Mouse (Mus musculus) WW6 (cell line): ENCODE data around the gene Rab39.

Source experiments
- DNase-seq: peaks from one replicate; pipeline ENCODE4 v3.0.0-alpha.2; 2013; ENCODE audit warnings: low read depth, low spot score

The Rab39 gene

DNA sequence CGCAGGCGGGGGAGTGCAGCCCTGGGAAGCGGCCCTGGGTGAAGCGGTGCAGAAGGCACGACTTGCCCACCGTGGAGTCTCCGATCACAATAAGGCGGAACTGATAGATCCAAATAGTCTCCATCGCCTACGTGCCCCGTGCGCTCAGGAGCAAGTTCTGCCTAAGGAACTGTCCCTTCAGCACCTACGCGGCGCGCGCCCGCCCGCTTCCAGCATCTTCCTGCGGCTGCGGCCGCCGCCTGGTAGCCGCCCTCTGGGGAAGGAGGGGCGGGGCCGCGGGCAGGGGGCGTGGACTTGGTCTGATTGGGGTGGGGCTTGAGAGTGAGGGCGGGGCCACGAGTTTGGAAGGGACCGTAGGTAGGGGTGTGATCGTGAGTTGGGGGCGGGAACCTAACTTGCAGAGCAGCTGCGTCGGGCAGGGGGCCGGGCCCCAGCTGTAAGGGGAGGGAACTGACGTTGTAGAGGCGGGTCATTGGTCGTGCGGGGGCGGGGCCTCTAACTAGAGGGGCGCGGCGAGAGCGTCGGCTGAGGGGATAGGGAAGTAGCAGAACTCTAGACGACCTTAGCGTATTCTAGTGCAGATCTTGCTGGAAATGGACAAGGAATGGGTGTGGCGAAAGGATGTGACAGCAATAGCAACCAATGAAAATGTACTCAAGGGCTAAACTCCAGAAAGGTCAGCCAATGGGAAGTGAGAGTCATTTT lies at the start of gene Rab39:
TSS of gene Rab39 (minus strand) at position 241 of the 705 bp plus-strand sequence.
- peak; percentile 95 for DNase-seq

DNA sequence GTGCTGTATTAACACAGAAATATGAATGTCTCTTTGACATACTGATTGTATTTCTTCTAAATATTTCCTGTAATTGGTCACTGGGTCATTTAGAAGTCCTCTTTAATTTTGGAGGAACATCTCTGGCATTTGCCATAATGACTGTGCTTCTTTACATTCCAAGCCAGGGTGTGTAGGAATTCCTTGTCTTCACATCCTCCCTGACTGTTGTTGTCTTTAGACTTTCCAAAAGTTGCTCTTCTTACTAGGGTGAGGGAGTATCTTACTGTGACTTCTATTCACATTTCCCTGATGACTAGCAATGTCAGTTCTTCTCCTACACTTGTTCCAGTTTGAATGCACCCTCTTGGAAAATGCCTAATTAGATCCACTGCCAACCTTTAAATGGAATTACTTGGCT lies 48.8 kb upstream of the Rab39 start:
- no peak for DNase-seq

DNA sequence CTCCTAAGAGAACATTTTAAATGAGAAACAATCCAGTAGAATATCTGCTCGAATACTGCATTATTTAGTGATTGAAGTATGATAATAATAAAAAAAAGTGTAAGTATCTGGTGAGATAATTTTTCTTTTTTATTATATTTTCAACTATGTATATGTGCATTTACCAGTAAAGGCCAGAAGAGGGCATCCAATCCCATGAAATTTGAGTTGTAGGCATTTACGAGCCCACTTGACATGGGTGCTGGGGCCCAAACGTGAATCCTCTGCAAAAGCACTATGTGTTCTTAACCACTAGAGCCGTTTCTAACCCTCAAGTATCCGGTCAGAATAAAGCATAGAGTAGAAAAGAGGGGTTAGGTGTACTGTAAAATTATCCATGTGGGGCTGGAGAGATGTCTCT lies 44.9 kb upstream of the Rab39 start:
- no peak for DNase-seq

DNA sequence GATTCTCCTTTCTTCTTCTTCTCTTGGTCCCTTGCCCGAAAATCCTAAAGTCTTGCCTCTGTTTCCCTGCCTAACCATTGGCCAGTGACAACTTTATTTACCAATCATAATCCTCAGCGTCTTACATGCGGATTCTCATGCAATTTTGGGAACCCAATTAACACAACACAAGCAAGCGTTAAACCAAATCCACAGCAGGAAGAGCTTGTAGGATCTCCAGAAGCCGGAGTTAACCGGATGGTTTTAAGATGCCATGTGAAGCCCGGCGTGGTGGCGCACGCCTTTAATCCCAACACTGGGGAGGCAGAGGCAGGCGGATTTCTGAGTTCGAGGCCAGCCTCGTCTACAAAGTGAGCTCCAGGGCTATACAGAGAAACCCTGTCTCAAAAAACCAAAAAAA lies 44.4 kb upstream of the Rab39 start:
- no peak for DNase-seq

DNA sequence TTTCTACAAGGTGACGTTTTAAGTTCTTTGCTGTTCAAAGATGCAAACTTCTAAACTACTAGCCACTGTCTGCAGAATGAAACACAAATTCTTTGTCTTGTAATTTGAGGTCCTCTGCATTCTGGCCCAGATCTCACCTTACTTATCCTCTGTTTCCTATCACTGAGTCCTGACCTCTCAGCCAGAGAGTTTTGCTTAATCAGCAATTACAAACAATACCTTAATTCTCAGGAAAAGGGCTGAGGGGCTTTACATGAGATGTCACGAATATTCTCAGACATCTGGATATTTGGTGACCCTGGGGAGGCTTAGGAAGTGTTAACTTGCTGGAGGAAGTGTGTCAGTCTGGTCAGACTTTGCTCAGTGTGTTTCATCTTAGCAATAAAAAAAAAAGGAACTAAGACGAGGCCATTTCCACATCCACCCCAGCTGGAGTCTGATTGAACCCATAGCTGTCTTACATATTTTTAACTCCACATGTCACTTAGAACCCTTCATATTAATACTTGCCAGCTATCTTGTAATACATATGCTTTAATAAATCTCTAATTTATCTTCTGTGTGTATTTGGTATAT lies 34.9 kb upstream of the Rab39 start:
- DNase-seq = no peak

DNA sequence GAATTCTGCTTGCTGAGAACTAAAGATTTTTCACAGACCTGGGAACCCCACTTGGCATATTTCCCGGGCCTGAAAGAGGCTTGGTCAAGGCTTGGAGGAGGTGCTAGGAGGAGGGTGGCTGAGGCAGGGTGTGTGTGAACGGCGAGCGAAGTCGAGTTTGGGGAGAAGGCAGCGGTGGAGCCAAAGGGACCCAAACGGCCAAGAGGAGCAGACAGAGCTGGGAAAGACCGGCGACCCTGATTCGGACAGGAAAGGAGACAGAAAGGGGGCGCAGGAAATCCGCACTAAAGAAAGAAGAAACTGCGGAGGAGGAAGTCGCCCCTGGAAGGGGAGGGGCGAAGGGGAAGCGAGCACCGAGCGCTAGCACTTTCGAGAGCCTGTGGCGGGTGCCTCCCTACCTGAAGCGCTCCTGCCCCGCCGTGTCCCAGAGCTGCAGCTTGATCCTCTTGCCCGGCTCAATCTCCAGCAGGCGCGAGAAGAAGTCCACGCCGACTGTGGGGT lies 491 bp downstream of the Rab39 start:
- peak; percentile 70 for DNase-seq

DNA sequence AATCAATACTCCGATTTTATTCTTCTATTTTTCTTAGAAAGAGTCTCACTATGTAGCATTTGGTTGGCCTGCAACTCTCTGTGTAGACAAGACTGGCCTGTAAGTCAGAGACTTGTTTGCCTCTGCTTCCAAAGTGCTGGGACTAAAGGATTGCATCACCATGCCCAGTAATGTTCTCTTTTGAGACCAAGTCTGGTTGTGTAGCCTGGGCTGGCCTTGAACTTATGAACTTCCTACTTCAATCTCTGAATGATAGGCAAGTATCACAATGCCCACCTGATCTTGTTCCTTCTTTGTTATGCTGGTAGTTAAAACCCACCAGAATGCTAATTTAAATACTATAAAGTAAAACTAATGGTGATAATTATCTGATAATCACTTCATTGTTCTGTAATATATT lies 3.0 kb downstream of the Rab39 start:
- no peak for DNase-seq

DNA sequence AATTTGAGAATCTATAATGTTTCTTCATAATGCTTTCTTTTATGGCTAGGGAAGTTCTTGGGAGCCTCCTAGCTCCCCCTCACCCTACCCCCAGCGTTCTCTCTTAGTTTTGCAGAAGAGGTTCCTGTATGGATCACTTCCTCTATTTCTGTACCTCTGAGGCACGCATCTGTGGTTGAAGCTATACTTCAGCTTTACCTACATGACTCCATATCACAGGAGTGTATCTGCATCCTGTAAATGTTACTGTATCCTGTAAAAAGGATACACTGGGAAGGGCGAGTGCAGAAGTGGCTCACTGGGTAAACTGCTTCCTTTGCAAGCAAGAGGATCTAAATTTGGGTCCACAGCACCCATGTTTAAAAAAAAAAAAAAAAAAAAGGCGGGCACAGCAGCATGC lies 5.5 kb downstream of the Rab39 start:
- no peak for DNase-seq

DNA sequence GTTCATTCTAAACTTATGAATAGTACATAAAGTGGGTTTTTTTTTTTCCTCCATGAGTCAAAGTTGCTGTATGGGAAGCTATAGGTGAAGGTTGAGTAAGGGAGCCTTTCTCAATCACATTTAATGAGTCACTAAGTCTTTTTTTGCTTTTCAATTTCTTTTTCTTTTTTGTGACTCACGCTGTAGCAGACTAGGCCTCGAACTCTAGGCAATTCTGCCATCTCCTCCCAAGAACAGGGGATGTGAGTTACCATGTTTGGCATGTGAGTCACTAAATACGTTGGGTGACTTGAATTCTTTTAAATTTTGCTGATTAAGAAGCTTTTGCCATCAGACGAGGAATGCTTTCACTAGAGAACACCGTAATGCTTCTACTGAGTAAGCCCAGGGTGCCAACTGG lies 10.2 kb downstream of the Rab39 start:
- no peak for DNase-seq

DNA sequence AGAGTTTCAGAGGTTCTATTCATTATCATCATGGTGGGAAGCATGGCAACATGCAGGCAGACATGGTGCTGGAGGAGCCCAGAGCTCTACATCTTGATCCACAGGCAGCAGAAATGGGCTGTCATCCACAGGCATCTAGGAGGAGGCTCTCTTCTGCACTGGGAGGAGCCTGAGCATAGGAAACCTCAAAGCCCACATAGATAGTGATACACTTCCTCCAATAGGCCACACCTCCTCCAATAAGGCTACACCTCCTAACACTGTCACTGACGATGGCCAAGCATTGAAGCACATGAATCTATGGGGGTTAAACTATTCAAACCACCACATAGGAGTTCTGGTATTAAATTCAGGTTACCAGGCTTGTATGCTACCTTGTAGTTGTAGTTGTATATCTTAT lies 12.3 kb downstream of the Rab39 start:
- no peak for DNase-seq

DNA sequence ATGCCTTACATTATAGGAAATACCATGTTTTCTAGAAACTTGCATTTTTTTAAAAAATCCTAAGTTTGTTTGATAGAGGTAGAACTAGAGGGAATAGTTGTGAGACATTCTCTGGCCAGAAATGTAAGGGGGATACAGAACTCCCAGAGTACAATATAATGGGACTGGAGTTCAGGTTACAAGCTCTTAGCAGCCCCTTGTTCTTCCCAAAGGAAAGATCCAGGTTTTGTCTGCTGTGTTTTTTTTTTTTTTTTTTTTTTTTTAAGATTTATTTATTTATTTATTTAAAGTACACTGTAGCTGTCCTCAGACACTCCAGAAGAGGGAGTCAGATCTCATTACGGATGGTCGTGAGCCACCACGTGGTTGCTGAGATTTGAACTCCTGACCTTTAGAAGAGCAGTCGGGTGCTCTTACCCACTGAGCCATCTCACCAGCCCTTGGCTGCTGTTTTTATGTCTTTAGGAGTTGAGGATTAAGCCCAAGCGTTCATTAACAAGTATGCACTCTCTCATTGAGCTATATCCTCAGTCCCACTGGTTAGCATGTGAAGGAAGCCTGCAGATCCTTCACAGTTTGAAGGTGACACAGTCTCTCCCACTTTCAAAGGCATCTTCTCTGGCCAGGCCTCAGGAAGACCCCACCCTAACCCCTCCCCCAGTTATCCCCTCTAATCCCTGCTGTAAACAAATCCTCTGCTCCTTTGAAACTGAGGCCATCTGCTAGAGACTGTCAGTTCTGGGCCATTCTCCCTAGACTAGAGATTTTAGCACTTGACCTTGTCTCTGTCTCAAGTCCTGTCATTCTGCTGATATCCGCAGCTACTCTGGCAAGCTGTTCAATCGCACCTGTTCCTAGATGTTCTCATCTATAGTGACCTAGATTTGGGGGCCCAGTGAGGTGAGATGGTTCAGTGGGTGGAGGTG lies 14.0 kb downstream of the Rab39 start:
- no peak for DNase-seq

DNA sequence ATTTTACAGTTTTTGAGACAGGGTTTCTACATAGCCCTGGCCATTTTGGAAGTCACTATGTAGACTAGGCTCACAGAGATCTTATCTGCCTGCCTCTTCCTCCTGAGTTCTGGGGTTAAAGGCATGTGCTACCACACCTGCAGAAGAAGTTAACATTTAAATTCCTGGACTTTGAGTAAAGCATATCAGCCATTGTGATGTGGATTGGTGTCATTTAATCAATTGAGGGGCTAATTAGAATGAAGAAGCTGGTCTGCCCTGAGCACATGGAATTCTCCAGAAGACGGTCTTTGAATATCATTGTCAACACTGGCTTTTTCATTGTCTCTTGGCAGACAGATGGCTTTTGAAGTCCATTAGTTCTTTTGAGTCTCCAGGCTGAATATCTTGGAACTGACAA lies 25.2 kb downstream of the Rab39 start:
- peak; percentile 29 for DNase-seq

DNA sequence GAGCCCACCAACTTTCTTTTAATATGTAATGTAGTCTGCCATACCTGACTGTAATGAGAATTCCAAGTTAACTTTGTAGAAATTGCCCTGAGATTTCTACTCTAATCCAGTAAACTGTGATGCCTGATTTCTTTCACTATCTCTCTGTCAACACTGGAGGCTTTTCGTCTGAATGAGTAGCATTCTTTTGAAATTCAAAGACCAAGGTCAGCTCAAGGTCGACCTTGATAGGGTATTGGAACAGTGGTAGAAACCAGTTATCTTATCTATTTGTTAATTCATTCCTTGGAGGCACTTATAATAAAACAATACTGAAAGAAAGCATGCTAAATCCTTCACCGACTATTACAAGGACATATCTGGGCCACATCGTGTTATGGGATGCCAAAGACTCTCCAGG lies 29.1 kb downstream of the Rab39 start:
- DNase-seq = no peak

DNA sequence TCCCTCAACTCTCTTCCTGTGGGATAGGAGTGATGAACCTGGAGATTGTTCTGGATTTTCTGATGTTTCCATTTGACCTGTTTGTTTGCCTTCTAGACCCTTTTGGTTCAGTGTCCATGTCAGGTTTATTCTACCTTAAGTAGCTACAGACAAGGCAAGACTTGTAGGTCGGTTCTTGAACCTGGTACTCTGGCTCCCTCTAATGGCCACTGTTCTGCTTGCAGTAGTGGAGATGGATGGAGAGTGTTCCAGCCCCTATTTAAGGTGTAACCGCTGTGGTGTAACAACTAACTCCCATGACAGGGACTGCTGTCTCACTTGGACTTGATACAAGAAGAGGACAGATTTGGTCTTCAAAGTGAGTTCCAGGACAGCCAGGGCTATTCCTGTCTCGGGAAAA lies 32.5 kb downstream of the Rab39 start:
- peak; percentile 48 for DNase-seq

DNA sequence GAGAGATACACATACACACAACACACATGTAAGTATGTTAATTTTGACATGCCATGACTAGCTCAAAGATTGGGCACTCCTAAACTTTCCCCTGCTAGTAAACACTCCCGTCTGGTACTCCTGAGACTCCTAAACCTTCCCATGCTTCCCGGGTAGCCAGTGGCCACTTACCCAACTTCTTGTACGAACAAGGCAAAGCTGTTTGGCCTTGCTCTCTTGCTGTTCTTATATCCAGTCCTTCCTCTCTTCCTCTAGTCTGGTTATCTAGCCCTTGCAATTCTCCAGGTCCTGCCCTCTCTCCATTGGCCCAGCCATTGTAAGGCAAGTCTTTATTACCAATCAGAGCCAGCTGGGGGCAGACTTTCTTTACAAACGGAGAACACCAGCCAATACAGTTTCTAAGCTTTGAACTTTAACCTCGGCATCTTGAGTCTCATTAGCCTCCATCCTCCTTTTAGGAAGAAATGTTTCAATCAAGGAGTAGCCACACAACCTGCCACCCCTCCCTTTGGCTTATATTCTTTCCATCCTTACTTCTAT lies 36.3 kb downstream of the Rab39 start, which contains the start of gene Cul5:
TSS of gene Cul5 (minus strand) at position 335 of the 540 bp plus-strand sequence.
- DNase-seq = peak; percentile 45

DNA sequence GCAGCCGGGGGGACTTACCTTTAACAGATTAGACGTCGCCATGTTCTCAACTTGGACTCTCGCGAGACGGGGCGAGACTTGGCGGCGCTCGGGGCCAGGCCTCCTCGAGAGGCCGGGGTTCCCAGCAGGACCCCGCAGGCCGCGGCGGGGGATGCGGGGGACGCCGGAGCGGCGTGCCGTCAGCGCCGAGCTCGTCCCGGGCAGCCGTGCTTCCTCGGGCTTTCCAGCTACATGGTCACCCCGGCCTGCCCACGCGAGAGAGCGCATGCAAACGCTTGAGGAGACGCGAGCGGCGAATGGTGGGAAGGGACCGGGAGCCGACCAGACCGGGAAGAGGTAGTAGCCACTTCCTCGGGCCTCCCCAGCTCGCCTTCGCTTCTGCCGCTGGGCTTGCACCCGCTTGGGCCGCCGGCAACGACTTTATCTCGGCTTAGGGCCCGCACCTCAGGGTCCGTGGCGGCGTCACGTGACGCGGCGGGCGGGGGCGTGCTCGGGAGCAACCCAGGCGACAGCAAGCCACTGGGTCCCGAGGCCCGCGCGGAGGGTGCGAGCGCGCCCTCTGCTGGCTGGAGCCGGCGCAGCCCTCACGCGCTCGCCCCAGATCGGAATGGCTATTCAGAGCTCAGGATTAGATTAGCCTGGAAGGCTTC lies 38.9 kb downstream of the Rab39 start:
- peak; percentile 80 for DNase-seq

DNA sequence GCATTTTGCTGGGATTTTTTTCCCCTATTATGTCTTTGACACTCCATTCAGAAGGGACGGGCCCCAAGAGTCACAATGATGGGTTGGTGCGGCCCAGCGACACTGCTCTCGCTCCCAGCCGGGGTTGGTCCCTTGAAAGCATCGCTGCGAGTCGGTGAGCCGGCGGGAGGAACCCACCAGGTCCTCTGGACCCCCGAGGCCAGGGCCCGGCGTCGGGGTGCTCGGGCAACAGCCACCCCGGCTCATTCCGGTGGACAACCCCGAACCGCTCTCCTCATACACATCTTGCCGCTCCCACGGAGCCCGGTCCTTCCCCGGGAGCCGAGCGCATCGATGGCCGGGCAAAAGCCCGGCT lies 39.4 kb downstream of the Rab39 start:
- DNase-seq = no peak

DNA sequence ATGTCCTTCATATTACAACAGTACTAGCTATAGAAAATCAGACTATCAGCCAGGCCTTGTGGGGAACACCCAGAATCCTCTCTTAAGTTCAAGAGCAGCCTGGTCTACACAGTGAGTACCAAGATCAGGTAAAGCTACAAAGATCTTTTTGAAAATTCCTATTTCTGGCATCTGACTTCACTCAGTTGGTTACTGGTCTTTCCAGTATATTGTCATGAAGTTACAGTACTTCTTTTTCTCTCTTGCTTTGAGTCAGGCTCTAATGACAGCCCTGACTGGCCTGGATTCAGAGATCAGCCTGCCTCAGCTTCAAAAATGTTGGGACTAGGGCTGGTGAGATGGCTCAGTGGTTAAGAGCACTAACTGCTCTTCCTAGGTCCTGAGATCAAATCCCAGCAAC lies 40.6 kb downstream of the Rab39 start:
- DNase-seq = no peak

DNA sequence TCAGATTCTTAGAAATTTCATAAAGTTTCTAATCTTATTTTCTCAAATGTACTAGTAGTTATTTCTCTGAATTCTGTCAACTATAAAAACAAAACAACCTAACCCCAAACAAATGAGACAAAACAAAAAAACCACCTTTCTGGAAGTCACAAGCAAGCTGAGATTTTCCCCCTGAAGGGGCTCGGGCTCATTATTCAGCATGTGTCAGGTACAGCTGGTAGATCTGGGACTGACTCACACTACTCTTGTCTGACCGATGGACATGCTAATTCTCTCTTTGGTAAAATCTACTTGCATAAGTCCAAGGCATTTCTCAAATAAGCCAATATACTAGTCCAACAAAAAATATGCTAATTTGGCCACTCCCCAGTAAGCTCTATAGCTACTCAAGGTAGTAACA lies 41.2 kb downstream of the Rab39 start:
- DNase-seq = no peak

DNA sequence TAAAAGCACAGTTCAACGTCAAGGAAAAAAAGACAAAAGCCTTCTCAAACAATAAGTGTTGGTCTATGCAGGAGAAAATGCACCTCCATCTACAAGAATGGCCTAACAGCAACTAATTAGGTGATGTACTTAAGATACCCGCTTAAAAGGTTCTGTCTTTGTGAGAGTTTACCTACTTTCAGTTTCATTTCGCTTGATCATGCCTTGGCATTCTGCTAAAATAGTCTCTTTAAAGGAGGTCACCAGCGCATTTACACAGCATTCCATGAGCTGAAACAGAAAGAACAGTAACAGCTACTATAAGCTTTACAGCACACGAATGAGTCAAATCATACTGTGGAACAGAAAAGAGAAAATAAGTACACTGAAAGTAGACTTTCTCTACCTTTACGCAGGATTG lies 71.2 kb downstream of the Rab39 start:
- DNase-seq = no peak
